ENCODE assay signal across 19 mouse cellular contexts in genomic region chr19:45734762-45735161, GRCm38 (mm10). TPM values are rescaled to one million over a fixed set of nuclear protein-coding genes. Genes with fewer than 3 reads are reported as not detected.
"Had no signal": no experiment of that assay in that cellular context is flagged by ENCODE, and none has a peak within 500 bp of the region (broad histone marks: within the 10 kb centered on the region; RNA-seq: fewer than 3 reads in every experiment).

No protein-coding gene starts in this region.

- H3K9ac ChIP-seq: limb, embryonic 12.5 days; limb, embryonic 15.5 days; liver, embryonic 14.5 days; liver, postnatal 0 days; lung, embryonic 15.5 days had no signal

- H3K36me3 ChIP-seq: limb, embryonic 12.5 days; limb, embryonic 15.5 days; lung, embryonic 15.5 days; midbrain, embryonic 10.5 days had no signal

- H3K4me2 ChIP-seq: limb, embryonic 12.5 days; limb, embryonic 15.5 days; liver, embryonic 11.5 days; lung, embryonic 15.5 days had no signal

- H3K4me3 ChIP-seq: limb, embryonic 12.5 days; limb, embryonic 15.5 days; lung, embryonic 15.5 days; megakaryocyte, embryonic 14.5 days had no signal

- H3K9me3 ChIP-seq: limb, embryonic 12.5 days; limb, embryonic 15.5 days; lung, embryonic 15.5 days; megakaryocyte, embryonic 14.5 days; midbrain, embryonic 10.5 days had no signal

- H3K27ac ChIP-seq: limb, embryonic 12.5 days; limb, embryonic 15.5 days; liver, embryonic 14.5 days; lung, embryonic 15.5 days; midbrain, embryonic 10.5 days had no signal

- DNase-seq: left cerebral cortex, postnatal 4 days; liver, postnatal 0 days; lung, postnatal 10 days; lung, postnatal 36 days; midbrain, embryonic 14.5 days; thymus, adult 18-20 months; thymus, postnatal 36 days had no signal

- ATAC-seq: inflammation-experienced regulatory T-cells, adult 6 months; intestine, embryonic 16.5 days; liver, postnatal 0 days had no signal

RNA-seq across cellular contexts. Expression of gene Fgf8, which starts 8.0 kb away (rescaled TPM):
- polyA plus RNA-seq: inflammation-experienced regulatory T-cells, adult 6 months; liver, postnatal 0 days; lung, embryonic 15.5 days; small intestine, adult 2 months; stomach, embryonic 16.5 days; urinary bladder, adult 2 months had no signal
